Mouse (Mus musculus) CH12.LX (cell line): ENCODE measurements around the gene Snrk.

Experiments
- EP300 ChIP-seq: IDR thresholded peaks from 2 replicates; pipeline ENCODE4 v1.6.1; 2011; ENCODE audit warnings: low read length, improper control_type of control experiment
- MAZ ChIP-seq: IDR thresholded peaks from 2 replicates; pipeline ENCODE4 v1.6.1; 2012; ENCODE audit warnings: low read depth, mild to moderate bottlenecking, inconsistent platforms, low read length, improper control_type of control experiment, moderate library complexity
- ZKSCAN1 ChIP-seq: IDR thresholded peaks from 2 replicates; pipeline ENCODE4 v1.6.1; 2012; ENCODE audit warnings: low read depth, inconsistent platforms, low read length, improper control_type of control experiment, borderline replicate concordance

- TF ChIP-seq MAZ (no peak), EP300 (no peak), ZKSCAN1 (no peak)
Observed at GRCm38 (mm10) chr9:122130666-122131065, 13.6 kb downstream of the Snrk start.
